Mouse (Mus musculus) small intestine, adult 2 months (tissue): ENCODE measurements around the gene Gm10681.

Source experiments
- CTCF ChIP-seq: fragments of 200-500 bp; IDR thresholded peaks from 2 replicates; pipeline ENCODE4 v1.5.1; 2012; ENCODE audit warnings: low read depth, mild to moderate bottlenecking, control low read depth, inconsistent platforms, low read length, moderate library complexity, mixed read lengths; ENCODE audit not compliant: insufficient replicate concordance, insufficient read length; ENCODE audit errors: extremely low read depth
- POLR2A ChIP-seq: fragments of 200-500 bp; IDR thresholded peaks from 2 replicates; pipeline ENCODE4 v1.6.1; 2012; ENCODE audit warnings: low read depth, mild to moderate bottlenecking, control low read depth, inconsistent platforms, low read length, moderate library complexity

GRCm38 (mm10) chr3:98588707-98589106, at the start of gene Gm10681:
- no peak for TF ChIP-seq CTCF
- no peak for TF ChIP-seq POLR2A
